In genomic region chr9:88686719-88687118, GRCm38 (mm10) we compare ENCODE assay signal across 12 mouse cellular contexts. TPM values are rescaled to one million over a fixed set of nuclear protein-coding genes. Genes with fewer than 3 reads are reported as not detected.
DNase-seq lines count a peak whose midpoint lies in the region; TF ChIP-seq lines count a peak whose summit lies in the region.
"Not testable (repeated sequence)": the region's sequence is repeated elsewhere in the genome, so short reads cannot be mapped to it uniquely, and the experiment has no call there.
"Had no signal": no experiment of that assay in that cellular context is flagged by ENCODE, and none has a peak within 500 bp of the region (broad histone marks: within the 10 kb centered on the region; RNA-seq: fewer than 3 reads in every experiment).

No protein-coding gene starts in this region.

- TF ChIP-seq POLR2A in cerebellum, adult 2 months (IDR thresholded peaks at IDR 0.05; ENCODE audit: borderline replicate concordance, insufficient read depth, low read length): not testable (repeated sequence)

- peak; percentile 34 for DNase-seq in cerebellum, adult 11-12 months
- DNase-seq in cerebellum, adult 2 months: peak; percentile 27 to 34
- DNase-seq in cerebellum, adult 9-10 months: peak; percentile 42
- peak; percentile 49 to 50 for DNase-seq in cerebellum, postnatal 10 days
- peak; percentile 19 to 37 for DNase-seq in cerebellum, postnatal 25 days

- H3K27me3 ChIP-seq in cerebellum, adult 2 months (ENCODE audit: control insufficient read depth, insufficient read depth, low read length): not testable (repeated sequence)

- not testable (repeated sequence) for H3K4me1 ChIP-seq in cerebellum, adult 2 months (ENCODE audit: control insufficient read depth, insufficient read depth, low read length)

- WGBS in cerebellum, adult 2 months: 27% methylated on average over 1 of the region's 1 CpGs

- not testable (repeated sequence) for TF ChIP-seq CTCF in cerebellum, adult 2 months (IDR thresholded peaks at IDR 0.05; ENCODE audit: borderline replicate concordance, insufficient read depth, low read depth, low read length)

- not testable (repeated sequence) for H3K27ac ChIP-seq in cerebellum, adult 2 months (ENCODE audit: insufficient read depth, low read length)

- not testable (repeated sequence) for H3K4me3 ChIP-seq in cerebellum, adult 2 months (replicated peaks; ENCODE audit: insufficient read depth, low read depth, low read length)

RNA-seq across cellular contexts. Expression of gene Mthfsl, which starts 33.4 kb away (rescaled TPM):
- 38.1 and 38.6 TPM in 2 replicates for polyA plus RNA-seq in cerebellum, adult 2 months (2012; rRNA removed)

RNA-seq across cellular contexts. Expression of gene Bcl2a1d, which starts 45.0 kb away (rescaled TPM):
- polyA plus RNA-seq in cerebellum, adult 2 months (2012; rRNA removed): 0.15 TPM in 1 of 2 replicates, not detected in the other
- polyA plus RNA-seq: embryonic facial prominence, embryonic 11.5 days; embryonic facial prominence, embryonic 15.5 days; erythroblast, embryonic 14.5 days; forebrain, embryonic 10.5 days; forebrain, embryonic 12.5 days; forebrain, embryonic 14.5 days; forebrain, embryonic 16.5 days had no signal
